Comparison of ENCODE assay signal across 9 mouse cellular contexts in genomic region chr4:95048021-95048730, GRCm38 (mm10). TPM values are rescaled to one million over a fixed set of nuclear protein-coding genes. Genes with fewer than 3 reads are reported as not detected.
DNase-seq lines count a peak whose midpoint lies in the region; ATAC-seq lines count a peak whose summit lies in the region.
"Had no signal": no experiment of that assay in that cellular context is flagged by ENCODE, and none has a peak within 500 bp of the region (broad histone marks: within the 10 kb centered on the region; RNA-seq: fewer than 3 reads in every experiment).

No protein-coding gene starts in this region.

- no peak overlapping the region for H3K9ac ChIP-seq in heart, embryonic 12.5 days
- H3K9ac ChIP-seq in hindbrain, embryonic 13.5 days: 0 out of 2 replicates have a peak overlapping the region, but pooled peaks have one; percentile 31
- no peak overlapping the region for H3K9ac ChIP-seq in midbrain, embryonic 14.5 days (replicated peaks; ENCODE audit: low read length)

- 45% methylated on average over 5 of the region's 5 CpGs for WGBS in heart, embryonic 12.5 days
- WGBS in hindbrain, embryonic 13.5 days: 41% methylated on average over 5 of the region's 5 CpGs
- 38% methylated on average over 5 of the region's 5 CpGs for WGBS in midbrain, embryonic 14.5 days

- H3K4me2 ChIP-seq in heart, embryonic 12.5 days: peak overlapping the region; percentile 44
- H3K4me2 ChIP-seq in hindbrain, embryonic 13.5 days: peak overlapping the region; percentile 98
- peak overlapping the region; percentile 97 for H3K4me2 ChIP-seq in midbrain, embryonic 14.5 days (ENCODE audit: low read length)

- no peaks in the 10 kb centered on the region for H3K36me3 ChIP-seq in heart, embryonic 12.5 days
- H3K36me3 ChIP-seq in hindbrain, embryonic 13.5 days: no peaks in the 10 kb centered on the region
- H3K36me3 ChIP-seq in midbrain, embryonic 14.5 days (ENCODE audit: control insufficient read depth, insufficient read depth, low read length): no peaks in the 10 kb centered on the region

- no peak for DNase-seq in heart, adult 8-10 months (ENCODE audit: low spot score)
- DNase-seq in NIH3T3 (ENCODE audit: low read depth): peak; percentile 53
- no peak for DNase-seq in midbrain, embryonic 14.5 days
- DNase-seq in left cerebral cortex, postnatal 4 days: no peak
- no peak for DNase-seq in thymus, postnatal 14 days
- no peak for DNase-seq in yolk sac, embryonic 10.5 days (ENCODE audit: low spot score)

- no peak overlapping the region for H3K27ac ChIP-seq in heart, embryonic 12.5 days (ENCODE audit: poor library complexity, severe bottlenecking)
- H3K27ac ChIP-seq in hindbrain, embryonic 13.5 days: no peak overlapping the region
- no peak overlapping the region for H3K27ac ChIP-seq in midbrain, embryonic 14.5 days (replicated peaks; ENCODE audit: low read depth, low read length)

- H3K9me3 ChIP-seq in heart, embryonic 12.5 days (replicated peaks): no peaks in the 10 kb centered on the region
- no peaks in the 10 kb centered on the region for H3K9me3 ChIP-seq in hindbrain, embryonic 13.5 days
- H3K9me3 ChIP-seq in midbrain, embryonic 14.5 days (ENCODE audit: control insufficient read depth, low read length): no peaks in the 10 kb centered on the region

- peak overlapping the region; percentile 20; the same call in 1 of the 2 replicates for H3K4me3 ChIP-seq in heart, embryonic 12.5 days
- H3K4me3 ChIP-seq in hindbrain, embryonic 13.5 days: peak overlapping the region; percentile 73; the same call in 1 of the 2 replicates
- H3K4me3 ChIP-seq in midbrain, embryonic 14.5 days (replicated peaks; ENCODE audit: low read depth, low read length): no peak overlapping the region

- intact Hi-C loops in left cerebral cortex, postnatal 4 days (cut with DNase I): loop anchor here (5.0 kb wide), 1 partner anchor 41 kb away; no protein-coding TSS in a partner anchor

- peaks cover 7% of the 10 kb centered on the region for H3K4me1 ChIP-seq in heart, embryonic 12.5 days (replicated peaks)
- H3K4me1 ChIP-seq in hindbrain, embryonic 13.5 days (replicated peaks): peaks cover 30% of the 10 kb centered on the region
- H3K4me1 ChIP-seq in midbrain, embryonic 14.5 days (ENCODE audit: control insufficient read depth, insufficient read depth, low read length): peaks cover 18% of the 10 kb centered on the region; the same call in 1 of the 2 replicates

- ATAC-seq in heart, embryonic 12.5 days (ENCODE audit: insufficient number of reproducible peaks, low FRiP score): no peak
- no peak for ATAC-seq in hindbrain, embryonic 13.5 days (ENCODE audit: low FRiP score)
- ATAC-seq in midbrain, embryonic 14.5 days (ENCODE audit: low FRiP score, low TSS enrichment): no peak

- no peaks in the 10 kb centered on the region for H3K27me3 ChIP-seq in heart, embryonic 12.5 days (replicated peaks)
- H3K27me3 ChIP-seq in hindbrain, embryonic 13.5 days: no peaks in the 10 kb centered on the region
- H3K27me3 ChIP-seq in midbrain, embryonic 14.5 days (ENCODE audit: control insufficient read depth, insufficient read depth, low read length): no peaks in the 10 kb centered on the region

RNA-seq across cellular contexts. Expression of gene Jun, which starts 3.8 kb away (rescaled TPM):
- polyA plus RNA-seq in heart, embryonic 12.5 days (2016; fragmentation: Nextera tagmentation; extraction: Ambion mirVana): 95.0 and 95.1 TPM in 2 replicates
- total RNA-seq in heart, adult 8-10 months (2022): 10 to 100 TPM; 38.5 to 58.4 (median 49.5) TPM
- polyA plus RNA-seq in hindbrain, embryonic 13.5 days (2015; fragmentation: Nextera tagmentation; extraction: Ambion mirVana): 55.6 and 56.7 TPM in 2 replicates
- 23.5 and 29.8 TPM in 2 replicates for polyA plus RNA-seq in midbrain, embryonic 14.5 days (2014; fragmentation: Nextera tagmentation; extraction: Ambion mirVana)
- total RNA-seq in left cerebral cortex, postnatal 4 days (2021): 10 to 100 TPM; 35.5 to 37.4 TPM
- total RNA-seq: MEL had no signal

Comparison
In these comparisons a context has a peak if more than half of its experiments do, and no peak if none do; other contexts are left out.
1. H3K4me2 ChIP-seq: peak in every context shown above with its lines; median percentile 98 in hindbrain, embryonic 13.5 days; 97 in midbrain, embryonic 14.5 days; 44 in heart, embryonic 12.5 days.